Mouse (Mus musculus) cerebellum, adult 9-10 months (tissue): ENCODE data around the gene Nfx1.
A peak's percentile ranks its signal among the peaks of the same experiment; 100 is the strongest.
"Not testable (repeated sequence)": the region's sequence is repeated elsewhere in the genome, so short reads cannot be mapped to it uniquely, and the experiment has no call there.

Experiments
- DNase-seq: peaks from one replicate; pipeline ENCODE4 v3.0.0; 2022

The Nfx1 gene

DNA sequence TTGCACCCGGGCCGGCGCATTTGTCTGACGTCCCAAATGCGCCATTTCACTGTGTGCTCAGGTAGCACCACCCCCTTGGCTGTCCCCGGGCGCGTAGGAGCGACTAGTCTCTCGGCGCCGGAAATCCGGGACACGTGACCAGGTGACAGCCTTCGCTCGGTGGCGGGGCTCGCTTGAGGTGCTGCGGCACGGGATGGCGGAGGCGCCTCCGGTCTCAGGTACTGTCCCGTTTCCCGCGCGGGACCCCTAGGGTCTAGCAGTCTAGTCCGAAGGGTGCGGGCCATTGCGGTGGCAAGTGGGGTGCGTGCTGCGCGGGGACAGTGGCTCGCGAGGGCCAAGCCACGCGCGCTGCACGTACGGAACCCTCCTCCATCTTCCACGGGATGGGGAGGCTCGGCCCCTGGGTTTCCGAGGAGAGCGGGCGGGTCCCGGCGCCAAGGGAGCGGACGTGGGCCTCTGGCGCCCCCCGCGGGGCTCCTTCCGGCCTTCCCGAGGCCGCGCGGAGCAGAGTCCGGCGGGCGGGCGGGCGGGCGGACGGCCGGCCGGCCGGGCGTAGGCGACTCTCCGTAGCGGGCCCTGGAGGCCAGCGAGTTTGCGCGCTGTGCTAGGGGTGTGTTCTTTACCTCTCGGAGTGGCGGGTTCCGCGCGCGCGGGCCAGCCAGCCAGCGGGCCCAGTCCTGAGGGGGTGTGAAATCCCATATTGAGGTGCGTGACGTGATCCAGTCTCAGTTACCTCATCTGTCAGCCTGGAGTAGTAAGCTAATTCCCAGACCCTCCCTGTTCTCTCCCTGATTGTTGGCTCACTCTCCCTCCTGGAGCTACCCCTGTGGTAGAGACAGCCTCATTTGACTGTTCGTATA, at the start of gene Nfx1:
Gene Nfx1 (plus strand): TSS at position 65 of the 860 bp plus-strand sequence.
- DNase-seq: peak; percentile 96

DNA sequence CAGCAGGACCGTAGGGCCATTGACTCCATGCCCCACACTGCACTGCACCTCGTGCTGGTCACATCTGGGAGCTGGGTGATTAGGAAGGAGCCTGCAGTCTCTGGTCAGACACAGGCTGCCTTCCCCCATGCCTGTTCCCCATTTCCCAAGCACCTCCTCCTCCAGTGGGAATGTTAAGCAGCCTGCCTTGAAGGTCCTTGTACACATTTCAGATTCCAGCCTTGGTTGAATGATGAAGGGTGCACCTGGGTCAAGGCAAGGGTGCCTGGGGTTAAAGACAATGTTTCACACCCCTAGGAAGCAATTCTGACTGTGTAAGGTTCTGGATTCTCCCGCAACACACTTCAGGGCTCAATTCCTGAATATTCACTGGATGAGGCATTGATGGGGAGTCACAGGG, 49.4 kb upstream of the Nfx1 start:
- no peak for DNase-seq

DNA sequence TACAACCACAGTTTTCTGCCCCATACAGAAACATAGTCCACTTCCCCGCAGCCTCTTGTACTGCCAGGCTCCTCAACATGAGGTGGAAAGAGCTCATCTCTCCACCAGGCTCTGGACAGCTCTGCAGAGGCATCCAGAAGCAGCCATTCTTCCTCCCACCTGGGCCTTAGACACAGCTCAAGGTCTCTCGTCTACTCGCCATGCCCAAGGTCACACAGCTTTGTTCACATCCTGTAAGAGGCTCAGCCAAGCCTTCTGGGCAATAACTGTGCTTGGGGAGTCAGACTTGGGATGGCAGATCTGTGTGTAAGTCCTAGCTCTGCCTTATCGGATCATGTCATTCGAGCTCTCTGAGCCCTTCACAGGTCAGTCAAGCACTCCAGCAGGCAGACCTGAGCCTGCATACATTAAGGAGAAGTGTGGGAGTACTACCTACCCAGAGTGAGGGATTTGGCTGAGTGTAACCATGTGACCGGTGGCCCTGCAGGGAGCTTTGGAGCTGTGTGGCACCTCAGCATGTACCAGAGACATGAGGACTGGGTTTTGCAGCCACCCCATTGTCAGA, 47.5 kb upstream of the Nfx1 start:
- DNase-seq: no peak

DNA sequence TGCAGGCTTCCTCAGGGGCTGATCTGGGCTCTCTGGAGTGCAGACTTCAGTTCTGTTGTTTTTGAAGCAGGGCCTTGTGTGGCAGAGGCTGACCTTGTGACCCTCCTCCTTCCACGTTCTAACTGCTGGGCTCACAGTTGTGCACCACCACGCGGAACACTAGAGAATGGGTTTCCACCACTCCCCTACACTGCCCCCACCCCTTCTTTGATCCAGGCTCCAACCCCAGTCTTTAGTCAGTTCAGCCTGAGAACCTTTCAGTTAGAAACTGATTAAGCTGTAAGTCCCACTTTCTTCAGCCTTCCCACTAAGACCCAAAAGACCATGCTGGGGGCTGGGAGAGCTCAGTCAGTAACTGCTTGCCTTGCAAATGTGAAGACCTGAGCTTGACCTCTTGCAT, 45.1 kb upstream of the Nfx1 start:
- no peak for DNase-seq

DNA sequence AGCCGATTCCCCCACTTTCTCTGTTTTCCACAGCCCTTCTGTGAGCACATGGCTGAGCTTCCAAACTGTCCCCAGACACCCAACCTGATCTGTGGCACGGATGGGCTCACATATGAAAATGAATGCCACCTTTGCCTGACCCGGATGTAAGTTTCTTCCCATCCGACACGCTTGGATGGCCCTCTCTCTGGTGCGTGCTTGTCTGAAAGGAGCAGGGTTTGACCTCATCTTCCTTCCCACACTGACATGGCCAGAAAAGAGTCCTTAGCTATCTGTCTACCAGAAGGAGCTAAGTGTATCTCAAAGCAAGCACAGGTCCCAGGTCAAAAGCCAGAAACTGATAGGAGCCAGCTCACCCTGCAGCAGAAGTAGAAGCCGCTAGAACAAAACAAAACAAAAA, 41.7 kb upstream of the Nfx1 start:
- DNase-seq: no peak

DNA sequence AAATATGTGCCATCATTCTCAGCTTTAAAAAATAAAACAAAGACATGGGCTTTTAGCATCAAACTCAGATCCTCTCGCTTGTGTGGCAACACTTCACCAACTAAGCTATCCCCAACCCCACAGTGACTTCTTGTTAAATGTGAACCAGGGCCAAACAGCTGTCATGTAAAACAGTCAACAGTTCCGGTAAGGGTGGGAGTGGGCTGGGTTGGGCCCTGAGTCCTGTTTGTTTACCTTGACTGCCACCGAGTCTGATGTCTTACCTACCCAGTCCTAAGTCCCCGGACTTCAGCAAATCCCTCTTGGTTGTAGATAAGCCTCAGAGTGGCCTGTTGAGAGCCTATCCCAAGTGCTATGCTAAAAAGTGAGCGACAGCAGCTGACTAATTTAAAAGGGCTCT, 37.0 kb upstream of the Nfx1 start:
- DNase-seq: no peak

DNA sequence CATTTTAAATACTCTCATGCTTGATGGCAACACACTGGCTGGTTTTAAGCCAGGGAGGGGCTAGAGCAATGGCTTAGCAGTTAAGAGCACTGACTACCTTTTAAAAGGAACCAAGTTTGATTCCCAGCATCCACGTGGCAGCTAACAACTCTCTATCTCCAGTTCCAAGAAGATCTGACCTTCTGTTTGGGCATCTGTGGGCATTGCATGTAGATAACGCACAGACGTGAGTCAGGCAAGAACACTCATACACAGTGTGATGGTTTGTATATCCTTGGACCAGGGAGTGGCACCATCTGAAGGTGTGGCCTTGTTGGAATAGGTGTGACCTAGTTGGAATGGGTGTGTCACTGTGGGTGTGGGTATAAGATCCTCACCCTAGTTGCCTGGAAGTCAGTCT, 36.3 kb upstream of the Nfx1 start:
- not testable (repeated sequence) for DNase-seq

DNA sequence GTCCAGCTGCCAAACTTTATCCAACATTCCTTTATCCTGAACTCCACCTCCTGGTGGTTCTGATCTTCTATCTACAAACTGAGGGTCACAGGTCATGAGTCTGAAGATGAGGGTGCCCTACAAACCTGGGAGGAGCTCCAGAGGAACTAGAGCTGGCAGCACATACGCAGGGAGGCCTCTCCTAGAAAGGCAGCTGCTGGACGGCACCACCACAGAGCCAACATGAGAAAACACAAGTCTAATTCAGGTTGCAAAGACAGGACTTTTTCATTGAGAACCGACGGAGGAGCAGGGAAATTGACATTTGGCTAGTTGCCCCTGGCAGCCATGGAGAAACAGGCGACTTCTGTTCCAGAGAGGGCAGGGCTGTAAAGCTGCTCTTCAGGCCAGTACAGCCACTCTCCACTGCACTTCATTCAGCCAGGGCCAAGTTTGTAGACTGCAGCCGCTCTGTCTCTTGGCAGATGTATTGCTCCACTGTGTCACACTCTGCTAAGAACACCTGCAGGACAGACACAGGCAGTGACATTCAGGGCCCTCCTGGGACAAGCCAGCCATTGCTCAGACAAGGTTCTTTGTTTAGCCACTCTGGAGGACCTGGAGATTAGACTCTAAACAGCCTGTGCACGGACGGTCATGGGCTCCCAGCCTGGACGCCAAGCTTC, 34.4 kb upstream of the Nfx1 start:
- DNase-seq: peak; percentile 17

DNA sequence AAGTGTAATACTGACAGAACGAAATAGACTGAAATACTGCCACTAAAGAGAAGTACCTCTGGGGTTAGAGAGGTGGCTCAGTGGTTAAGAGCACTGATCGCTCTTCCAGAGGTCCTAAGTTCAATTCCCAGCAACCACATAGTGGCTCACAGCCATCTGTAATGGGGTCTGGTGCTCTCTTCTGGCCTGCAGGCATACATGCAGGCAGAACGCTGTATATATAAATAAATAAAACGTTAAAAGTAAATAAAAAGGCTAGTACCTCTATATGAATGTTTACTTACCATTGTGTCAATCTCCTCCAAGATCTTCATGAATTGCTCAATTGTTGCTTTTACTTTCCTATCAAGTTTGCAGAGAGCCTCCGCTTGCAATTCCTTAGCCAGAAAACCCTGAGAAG, 31.9 kb upstream of the Nfx1 start:
- DNase-seq: no peak

DNA sequence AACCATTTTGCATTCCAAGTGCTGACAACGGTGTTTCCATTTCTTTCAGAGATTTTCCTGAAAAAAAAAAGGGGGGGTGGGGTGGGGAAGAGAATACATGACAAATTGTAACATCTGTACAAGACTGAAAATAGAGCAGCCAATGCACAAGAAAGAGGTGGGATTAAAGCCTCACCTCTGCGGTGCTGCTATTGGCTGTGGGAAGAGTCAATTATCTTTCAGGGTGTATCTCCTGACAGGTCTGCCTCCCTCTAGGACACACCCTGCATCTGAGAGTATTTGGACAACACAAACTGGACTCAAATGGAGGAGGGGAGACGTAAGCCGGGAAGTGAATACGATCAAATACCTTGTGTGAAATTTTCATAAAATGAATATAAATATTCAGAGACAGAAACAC, 27.1 kb upstream of the Nfx1 start:
- no peak for DNase-seq

DNA sequence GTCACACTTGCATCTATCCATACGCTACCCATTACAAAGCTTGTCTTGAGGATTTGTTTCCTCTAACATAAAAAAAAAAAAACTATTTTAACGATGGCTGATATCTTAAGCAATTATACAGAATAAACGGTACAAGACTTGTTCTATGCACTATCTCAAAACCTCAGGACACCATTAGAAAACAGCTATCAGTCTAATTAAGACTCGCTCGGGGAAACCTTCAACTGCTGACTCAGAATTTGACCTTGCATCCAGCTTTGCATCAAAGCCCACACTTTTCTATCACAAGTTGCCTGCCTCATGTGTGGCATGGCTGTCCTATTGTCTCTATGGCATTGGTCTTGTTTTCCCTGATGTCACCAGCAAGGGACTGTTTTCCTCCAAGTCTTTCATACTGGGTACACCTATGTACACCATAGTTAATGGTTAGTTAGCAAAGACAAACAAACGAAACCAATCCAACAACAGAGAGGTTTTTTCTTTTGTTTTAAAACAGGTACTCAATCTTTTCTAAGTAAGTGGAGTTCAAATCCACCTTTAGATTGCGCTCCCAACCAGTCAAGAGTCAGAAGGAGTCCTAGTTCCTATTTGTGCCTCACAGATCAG, 24.1 kb upstream of the Nfx1 start:
- no peak for DNase-seq

DNA sequence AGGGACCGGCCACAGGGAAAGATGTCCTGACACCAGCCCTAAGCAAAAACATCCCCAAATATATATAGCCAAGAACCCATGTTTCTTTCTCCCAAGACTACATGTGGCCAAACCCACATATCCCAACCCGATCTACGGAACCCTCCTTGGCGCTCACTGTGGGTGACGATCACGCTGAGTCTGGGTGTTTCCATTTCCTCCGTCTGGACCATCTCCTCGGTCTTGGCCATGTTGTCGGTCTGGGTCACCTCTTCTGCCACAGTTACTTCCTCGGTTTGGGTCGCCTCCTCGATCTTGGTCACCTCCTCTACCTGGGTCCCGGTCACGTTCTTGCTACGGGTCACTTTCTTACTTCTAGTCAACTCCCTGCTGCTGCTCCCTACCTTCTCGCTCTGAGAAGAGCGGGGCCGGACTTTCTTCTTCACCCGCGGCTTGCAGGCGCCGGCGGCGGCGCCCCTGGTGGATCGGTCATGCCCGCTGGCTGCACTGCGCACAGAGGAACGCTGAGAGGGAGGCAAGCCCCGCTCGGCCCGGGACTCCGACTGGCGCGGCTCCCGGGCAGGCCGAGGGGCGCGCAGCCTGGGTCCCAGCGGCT, 23.0 kb upstream of the Nfx1 start:
- DNase-seq: no peak

DNA sequence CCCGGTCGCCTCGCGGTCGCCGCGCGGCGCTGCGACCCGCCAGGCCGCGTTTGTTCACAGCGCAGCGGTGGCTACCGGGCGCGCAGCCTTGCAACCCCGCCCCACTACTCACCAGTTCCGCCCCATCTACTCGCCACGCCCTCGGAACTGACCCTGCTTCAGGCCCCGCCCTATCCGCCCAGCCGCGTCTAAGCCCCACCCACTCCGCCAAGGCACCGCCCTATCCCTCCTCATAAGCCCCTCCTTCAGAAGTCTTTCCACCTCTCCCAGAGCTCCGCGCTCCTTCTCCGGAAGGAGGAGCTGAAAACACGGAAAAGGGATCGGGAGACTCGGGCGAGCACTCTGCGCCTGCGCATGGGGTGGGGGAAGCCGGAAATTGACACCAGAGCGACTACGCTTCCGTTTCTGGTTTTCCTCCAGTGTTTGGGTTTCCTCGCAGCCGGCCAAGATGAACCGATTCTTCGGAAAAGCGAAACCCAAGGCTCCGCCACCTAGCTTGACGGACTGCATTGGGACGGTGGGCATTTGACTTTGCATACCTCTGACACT, 22.5 kb upstream of the Nfx1 start, which contains the start of the genes Bag1 and Chmp5:
Gene Bag1 (minus strand): TSS at position 135 of the 549 bp plus-strand sequence.
Gene Chmp5 (plus strand): TSS at position 248 of the 549 bp plus-strand sequence.
- DNase-seq: peak; percentile 100

DNA sequence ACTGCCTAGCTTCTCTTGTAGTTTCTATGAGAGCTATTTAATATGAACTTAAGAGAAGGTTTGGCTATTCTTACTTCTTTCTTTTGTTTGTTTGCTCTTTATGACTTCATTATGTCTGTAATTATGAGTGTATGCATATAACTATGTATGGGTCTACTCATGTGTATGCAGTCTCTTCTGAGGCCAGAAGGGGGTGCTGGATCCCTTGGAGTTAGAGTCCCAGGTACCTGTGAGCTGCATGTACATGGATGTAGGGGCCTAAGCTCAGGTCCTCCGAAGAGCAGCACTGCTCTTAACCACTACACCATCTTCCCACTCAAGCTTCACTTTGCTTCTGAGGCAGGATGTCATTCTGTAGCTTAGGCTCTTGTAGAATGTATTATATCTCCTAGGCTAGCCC, 17.2 kb upstream of the Nfx1 start:
- no peak for DNase-seq

DNA sequence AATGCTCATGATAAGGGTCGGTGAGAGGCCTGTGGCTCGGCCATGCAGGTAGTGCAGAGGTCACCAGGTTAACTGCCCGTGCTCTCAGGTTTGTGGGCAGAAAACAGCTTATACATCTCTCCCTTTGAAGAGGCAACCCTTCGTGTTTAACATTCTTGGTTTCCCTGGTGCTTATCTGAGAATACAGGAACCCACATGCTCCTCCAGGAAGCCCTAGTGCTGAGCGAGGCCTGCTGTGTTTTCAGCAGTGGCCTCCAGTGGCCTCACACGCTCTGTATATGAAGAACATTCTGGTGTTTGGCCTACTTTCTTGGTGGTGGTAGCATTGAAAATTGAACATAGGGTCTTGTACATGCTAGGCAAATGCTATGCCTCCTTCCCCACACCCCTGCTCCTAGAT, 14.8 kb upstream of the Nfx1 start:
- DNase-seq: no peak

DNA sequence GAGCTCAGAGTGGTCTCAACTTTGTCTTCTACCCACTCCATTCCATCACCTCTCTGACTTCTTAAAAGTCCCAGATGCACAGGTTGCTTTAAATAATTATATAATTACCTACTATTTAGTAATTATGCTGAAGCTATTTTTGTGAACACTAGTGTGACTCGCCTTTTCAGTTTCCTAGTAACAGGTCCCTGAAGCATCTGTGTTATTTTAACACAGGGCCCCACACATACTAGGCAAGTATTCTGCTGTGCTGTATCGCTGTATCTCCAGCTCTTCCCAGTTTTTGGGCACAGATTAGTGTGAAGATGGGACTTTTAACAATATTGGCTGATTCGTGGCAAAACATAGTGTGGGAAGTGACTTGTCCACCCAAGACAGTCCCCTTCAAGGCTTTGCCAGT, 7.2 kb upstream of the Nfx1 start:
- DNase-seq: no peak

DNA sequence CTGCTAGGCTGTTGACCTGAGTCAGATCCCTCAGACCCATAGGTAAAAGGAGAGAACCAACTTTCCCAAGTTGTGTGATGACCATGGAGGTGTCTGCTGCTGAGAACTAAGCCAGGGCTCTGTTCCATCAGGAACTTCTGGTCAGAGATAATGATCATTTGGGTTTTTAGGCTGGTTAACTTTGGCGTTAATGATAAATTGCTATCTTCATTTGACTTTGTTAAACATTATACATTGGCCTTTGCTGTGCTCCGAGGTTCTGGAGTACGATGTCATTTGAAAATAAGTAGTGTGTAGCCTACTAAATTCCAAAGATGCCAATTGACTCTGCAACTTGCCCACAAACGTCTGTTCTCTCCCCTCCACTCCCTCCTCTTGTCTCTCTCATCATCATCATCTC, 1.5 kb upstream of the Nfx1 start:
- no peak for DNase-seq

DNA sequence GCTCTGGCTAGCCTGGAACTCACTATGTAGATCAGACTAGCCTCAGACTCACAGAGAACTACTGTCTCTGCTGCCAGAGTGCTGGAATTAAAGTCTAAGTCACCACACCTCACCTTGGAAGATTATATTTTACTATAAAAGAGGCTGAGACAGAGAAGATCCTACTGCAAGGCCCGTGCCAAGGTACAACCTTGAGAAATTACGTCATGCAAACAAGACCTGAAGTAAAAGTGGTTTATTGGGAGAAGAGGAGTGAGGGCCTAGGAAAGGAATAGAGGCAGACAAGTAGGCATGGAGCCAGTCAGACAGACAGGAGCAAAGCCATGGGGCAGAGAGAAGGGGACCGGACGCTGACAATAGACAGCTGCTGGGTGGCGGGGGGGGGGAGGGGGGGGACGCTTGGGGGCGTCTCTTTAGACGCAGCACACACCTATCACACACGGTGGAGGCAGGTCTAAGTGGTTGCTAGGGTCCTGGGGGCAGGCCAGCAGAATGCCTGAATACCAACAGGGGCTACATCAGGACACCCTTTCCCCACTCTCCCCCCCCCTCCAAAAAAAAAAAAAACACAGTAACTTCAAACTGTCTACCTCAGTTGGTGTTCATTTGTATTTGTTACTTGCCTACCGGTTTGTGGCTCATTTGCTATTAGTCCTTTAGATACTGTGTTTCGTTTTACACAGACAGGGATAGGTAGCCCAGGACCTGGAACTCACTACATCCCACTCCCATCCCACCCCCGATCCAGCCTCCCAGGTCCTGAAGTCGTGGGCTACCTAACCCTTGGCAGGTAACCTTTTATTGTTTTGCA, 720 bp upstream of the Nfx1 start:
- peak; percentile 47 for DNase-seq

DNA sequence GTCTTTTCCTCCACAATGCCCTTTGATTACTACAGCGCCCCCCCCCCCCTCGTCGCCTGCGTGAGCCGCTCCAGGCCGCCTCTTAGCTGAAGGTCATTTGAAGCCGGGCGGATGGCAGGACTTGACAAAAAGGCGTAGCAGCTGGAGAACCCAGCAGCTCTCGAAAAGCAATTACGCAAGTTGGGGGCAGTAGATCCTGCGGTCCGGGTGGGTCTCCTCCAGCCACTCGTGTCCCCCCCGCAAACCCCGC, 189 bp upstream of the Nfx1 start:
- no peak for DNase-seq

DNA sequence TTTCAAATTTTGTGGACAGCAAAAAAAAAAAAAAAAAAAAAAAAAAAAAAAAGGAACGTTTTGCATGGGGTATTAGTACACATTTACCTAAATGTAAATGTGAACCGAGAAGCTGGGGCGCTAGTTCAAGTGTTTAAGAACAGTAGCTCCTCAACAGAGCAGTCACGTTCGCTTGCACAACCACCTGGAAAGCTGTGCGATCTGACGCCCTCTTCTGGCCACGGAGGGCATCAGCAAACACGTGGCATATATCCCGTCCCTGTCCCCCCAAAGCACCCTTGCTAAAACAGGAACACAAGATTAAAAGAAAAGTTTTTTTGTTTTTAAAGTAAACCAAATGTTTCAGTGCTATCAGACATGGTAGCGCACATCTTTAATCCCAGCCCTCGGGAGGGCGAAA, 1.0 kb downstream of the Nfx1 start:
- no peak for DNase-seq

DNA sequence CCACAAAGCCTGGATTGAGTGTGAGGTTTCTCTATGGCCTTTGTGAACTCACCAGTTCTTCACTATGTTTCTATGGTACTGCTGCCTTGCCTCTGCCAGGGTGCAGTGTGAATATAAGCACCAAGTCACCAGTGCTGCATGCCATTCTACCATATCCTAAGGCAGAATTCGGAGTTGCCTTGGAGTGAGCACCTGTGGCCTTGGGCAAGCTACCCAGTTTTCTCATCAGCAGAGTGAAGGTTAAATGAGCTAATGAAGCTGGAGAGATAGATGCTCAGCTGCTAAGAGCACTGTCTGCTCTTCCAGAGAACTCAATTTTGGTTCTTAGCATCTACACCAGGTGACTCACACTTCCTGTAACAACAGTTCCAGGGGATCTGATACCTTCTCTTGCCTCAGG, 3.3 kb downstream of the Nfx1 start:
- DNase-seq: no peak

DNA sequence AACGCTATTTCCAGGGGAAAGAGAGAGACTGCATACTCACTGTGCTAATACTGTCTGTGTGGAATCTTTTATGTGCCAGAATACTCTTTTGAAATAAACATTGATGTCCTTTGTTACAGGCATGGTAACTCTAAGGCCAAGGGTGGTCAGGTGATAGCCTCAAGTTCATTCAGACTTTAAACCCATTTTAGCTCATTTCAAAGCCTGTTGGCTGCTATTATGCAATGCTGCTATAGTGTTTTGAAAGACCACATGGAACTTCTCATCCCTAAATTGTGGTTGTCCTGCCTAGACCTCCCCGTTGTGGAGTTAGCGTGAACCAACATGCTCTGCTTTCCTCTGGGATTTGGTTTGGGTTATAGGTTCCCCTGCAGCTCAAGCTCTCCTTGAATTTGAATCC, 5.0 kb downstream of the Nfx1 start:
- DNase-seq: no peak
